Mouse (Mus musculus): ENCODE measurements around the gene Pcbp3. TPM values are rescaled to one million over a fixed set of nuclear protein-coding genes. Genes with fewer than 3 reads are reported as not detected.

Pcbp3 gene
- total and polyA plus RNA-seq, 2 experiments from 2014 or later = 57.0 to 92.9 TPM

DNA sequence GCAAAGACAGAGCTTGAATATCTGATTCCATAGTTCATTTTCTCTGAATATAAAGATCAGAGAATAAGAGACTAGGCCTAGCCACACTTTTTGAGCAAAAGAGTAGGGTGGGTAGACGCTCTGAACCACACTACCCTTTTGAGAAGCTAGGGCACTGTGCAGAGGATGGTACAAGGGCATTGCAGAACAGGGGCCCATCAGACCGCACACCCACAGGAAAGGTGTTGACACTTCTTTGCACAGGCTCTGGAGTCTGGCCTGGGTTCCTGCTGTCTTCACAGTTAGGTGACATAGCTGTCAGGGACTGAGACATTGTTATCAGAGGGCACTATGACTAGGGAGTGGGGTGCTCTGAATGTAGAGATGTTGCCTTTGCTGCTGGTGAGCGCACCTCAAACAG, 190.1 kb downstream of the Pcbp3 start:
- TF ChIP-seq CTCF (IDR thresholded peaks at IDR 0.05; ENCODE audit: low read depth) = no peak

GRCm38 (mm10) chr10:76771086-76771485, 190.6 kb downstream of the Pcbp3 start:
- no peaks in the 10 kb centered on the region for H3K4me1 ChIP-seq (ENCODE audit: insufficient read depth, low read length)
- H3K4me2 ChIP-seq (ENCODE audit: low read depth, low read length) = no peak overlapping the region
- DNase-seq (ENCODE audit: low spot score) = no peak
- no peaks in the 10 kb centered on the region for H3K9me3 ChIP-seq (ENCODE audit: low read length)
- TF ChIP-seq CTCF (IDR thresholded peaks at IDR 0.05; ENCODE audit: low read depth) = no peak
- ATAC-seq = no peak
- no peaks in the 10 kb centered on the region for H3K27me3 ChIP-seq (ENCODE audit: insufficient read depth, low read length)
- 64% methylated on average over 5 of the region's 5 CpGs for WGBS
- no peak overlapping the region for H3K27ac ChIP-seq
- no peak overlapping the region for H3K4me3 ChIP-seq (ENCODE audit: low read length)
- H3K36me3 ChIP-seq (ENCODE audit: insufficient read depth, low read length) = peaks cover 14% of the 10 kb centered on the region; the same call in 1 of the 2 replicates
- H3K9ac ChIP-seq (replicated peaks; ENCODE audit: low read length) = no peak overlapping the region

More for the DNA sequence above, 190.1 kb downstream of the Pcbp3 start:
- no peak for DNase-seq (ENCODE audit: low spot score)
- peaks cover 14% of the 10 kb centered on the region; the same call in 1 of the 2 replicates for H3K36me3 ChIP-seq (ENCODE audit: insufficient read depth, low read length)
- no peak overlapping the region for H3K4me2 ChIP-seq (ENCODE audit: low read depth, low read length)
- WGBS = 96% methylated on average over 3 of the region's 3 CpGs
- no peaks in the 10 kb centered on the region for H3K27me3 ChIP-seq (ENCODE audit: insufficient read depth, low read length)
- H3K9me3 ChIP-seq (ENCODE audit: low read length) = no peaks in the 10 kb centered on the region
- H3K4me1 ChIP-seq (ENCODE audit: insufficient read depth, low read length) = no peaks in the 10 kb centered on the region
- no peak overlapping the region for H3K9ac ChIP-seq (replicated peaks; ENCODE audit: low read length)
- H3K4me3 ChIP-seq (ENCODE audit: low read length) = no peak overlapping the region
- H3K27ac ChIP-seq = no peak overlapping the region
- no peak for ATAC-seq

GRCm38 (mm10) chr10:76769581-76769980, 192.1 kb downstream of the Pcbp3 start:
- 94% methylated on average over 6 of the region's 6 CpGs for WGBS
- Histone ChIP-seq H3K4me3 (ENCODE audit: low read length) (no peak overlapping the region), H3K9ac (replicated peaks; ENCODE audit: low read length) (no peak overlapping the region), H3K9me3 (ENCODE audit: low read length) (no peaks in the 10 kb centered on the region), H3K27ac (no peak overlapping the region), H3K27me3 (ENCODE audit: insufficient read depth, low read length) (no peaks in the 10 kb centered on the region), H3K4me2 (ENCODE audit: low read depth, low read length) (no peak overlapping the region), H3K36me3 (ENCODE audit: insufficient read depth, low read length) (peaks cover 14% of the 10 kb centered on the region; the same call in 1 of the 2 replicates), H3K4me1 (ENCODE audit: insufficient read depth, low read length) (no peaks in the 10 kb centered on the region)
- ATAC-seq = no peak
- no peak for DNase-seq (ENCODE audit: low spot score)
- TF ChIP-seq CTCF (IDR thresholded peaks at IDR 0.05; ENCODE audit: low read depth) = no peak

GRCm38 (mm10) chr10:76766196-76766595, 195.5 kb downstream of the Pcbp3 start:
- Histone ChIP-seq H3K4me2 (ENCODE audit: low read depth, low read length) (no peak overlapping the region), H3K9ac (replicated peaks; ENCODE audit: low read length) (no peak overlapping the region), H3K4me3 (ENCODE audit: low read length) (no peak overlapping the region), H3K27me3 (ENCODE audit: insufficient read depth, low read length) (no peaks in the 10 kb centered on the region), H3K36me3 (ENCODE audit: insufficient read depth, low read length) (peaks cover 8% of the 10 kb centered on the region; the same call in 1 of the 2 replicates), H3K27ac (no peak overlapping the region), H3K9me3 (ENCODE audit: low read length) (no peaks in the 10 kb centered on the region), H3K4me1 (ENCODE audit: insufficient read depth, low read length) (no peaks in the 10 kb centered on the region)
- ATAC-seq (no peak), DNase-seq (ENCODE audit: low spot score) (no peak)
- TF ChIP-seq CTCF (IDR thresholded peaks at IDR 0.05; ENCODE audit: low read depth) = no peak
- WGBS = 96% methylated on average over 1 of the region's 1 CpGs

GRCm38 (mm10) chr10:76764927-76765326, 196.8 kb downstream of the Pcbp3 start:
- H3K9ac ChIP-seq (replicated peaks; ENCODE audit: low read length) = no peak overlapping the region
- no peak for TF ChIP-seq CTCF (IDR thresholded peaks at IDR 0.05; ENCODE audit: low read depth)
- no peak for ATAC-seq
- WGBS = 93% methylated on average over 4 of the region's 4 CpGs
- H3K27me3 ChIP-seq (ENCODE audit: insufficient read depth, low read length) = no peaks in the 10 kb centered on the region
- no peak overlapping the region for H3K27ac ChIP-seq
- H3K9me3 ChIP-seq (ENCODE audit: low read length) = no peaks in the 10 kb centered on the region
- no peak overlapping the region for H3K4me3 ChIP-seq (ENCODE audit: low read length)
- no peak for DNase-seq (ENCODE audit: low spot score)
- no peak overlapping the region for H3K4me2 ChIP-seq (ENCODE audit: low read depth, low read length)
- peaks cover 7% of the 10 kb centered on the region; the same call in 1 of the 2 replicates for H3K36me3 ChIP-seq (ENCODE audit: insufficient read depth, low read length)
- H3K4me1 ChIP-seq (ENCODE audit: insufficient read depth, low read length) = no peaks in the 10 kb centered on the region

- no peak for DNase-seq (ENCODE audit: low spot score)
- Histone ChIP-seq H3K27ac (no peak overlapping the region), H3K4me1 (ENCODE audit: insufficient read depth, low read length) (no peaks in the 10 kb centered on the region), H3K9me3 (ENCODE audit: low read length) (no peaks in the 10 kb centered on the region), H3K36me3 (ENCODE audit: insufficient read depth, low read length) (peaks cover 7% of the 10 kb centered on the region; the same call in 1 of the 2 replicates), H3K4me2 (ENCODE audit: low read depth, low read length) (no peak overlapping the region), H3K4me3 (ENCODE audit: low read length) (no peak overlapping the region), H3K9ac (replicated peaks; ENCODE audit: low read length) (no peak overlapping the region), H3K27me3 (ENCODE audit: insufficient read depth, low read length) (no peaks in the 10 kb centered on the region)
- ATAC-seq = no peak
- no peak for TF ChIP-seq CTCF (IDR thresholded peaks at IDR 0.05; ENCODE audit: low read depth)
- WGBS = 91% methylated on average over 12 of the region's 12 CpGs
Measured at GRCm38 (mm10) chr10:76763016-76763415, 198.7 kb downstream of the Pcbp3 start.

- 89% methylated on average over 7 of the region's 7 CpGs for whole genome bisulfite sequencing
- no peak overlapping the region for H3K9ac ChIP-seq (replicated peaks; ENCODE audit: low read length)
Measured at GRCm38 (mm10) chr10:76762411-76762810, 199.3 kb downstream of the Pcbp3 start.

More at GRCm38 (mm10) chr10:76762411-76762810, 199.3 kb downstream of the Pcbp3 start:
- no peak for ATAC-seq
- no peaks in the 10 kb centered on the region for H3K9me3 ChIP-seq (ENCODE audit: low read length)
- H3K4me2 ChIP-seq (ENCODE audit: low read depth, low read length) = no peak overlapping the region
- H3K36me3 ChIP-seq (ENCODE audit: insufficient read depth, low read length) = peaks cover 7% of the 10 kb centered on the region; the same call in 1 of the 2 replicates
- no peak overlapping the region for H3K4me3 ChIP-seq (ENCODE audit: low read length)
- no peak for TF ChIP-seq CTCF (IDR thresholded peaks at IDR 0.05; ENCODE audit: low read depth)
- H3K27ac ChIP-seq = no peak overlapping the region
- no peaks in the 10 kb centered on the region for H3K4me1 ChIP-seq (ENCODE audit: insufficient read depth, low read length)
- no peak for DNase-seq (ENCODE audit: low spot score)
- no peaks in the 10 kb centered on the region for H3K27me3 ChIP-seq (ENCODE audit: insufficient read depth, low read length)
